Mouse (Mus musculus) right cerebral cortex, adult 2 months (tissue): ENCODE data around the gene Birc6.

Source experiments
- DNase-seq, 2 experiments: peaks; one replicate each; pipeline ENCODE4 v3.0.0; 2021 to 2022; ENCODE audit warnings: low spot score in 2 of 2

Gene Birc6

GRCm38 (mm10) chr17:74527729-74528607 lies at the start of gene Birc6:
Gene Birc6 (plus strand): TSS chr17:74528295.
- peak; percentile 99 to 100 for DNase-seq

- DNase-seq = no peak
Observed at GRCm38 (mm10) chr17:74480361-74481069, 47.6 kb upstream of the Birc6 start.

GRCm38 (mm10) chr17:74489024-74489900 lies 38.8 kb upstream of the Birc6 start, which contains the start of gene Yipf4:
Gene Yipf4 (plus strand): TSS chr17:74489493.
- DNase-seq = peak; percentile 99

- no peak for DNase-seq
Observed at GRCm38 (mm10) chr17:74489901-74490220, 38.2 kb upstream of the Birc6 start.

- DNase-seq = no peak
Observed at GRCm38 (mm10) chr17:74491565-74491964, 36.5 kb upstream of the Birc6 start.

DNA sequence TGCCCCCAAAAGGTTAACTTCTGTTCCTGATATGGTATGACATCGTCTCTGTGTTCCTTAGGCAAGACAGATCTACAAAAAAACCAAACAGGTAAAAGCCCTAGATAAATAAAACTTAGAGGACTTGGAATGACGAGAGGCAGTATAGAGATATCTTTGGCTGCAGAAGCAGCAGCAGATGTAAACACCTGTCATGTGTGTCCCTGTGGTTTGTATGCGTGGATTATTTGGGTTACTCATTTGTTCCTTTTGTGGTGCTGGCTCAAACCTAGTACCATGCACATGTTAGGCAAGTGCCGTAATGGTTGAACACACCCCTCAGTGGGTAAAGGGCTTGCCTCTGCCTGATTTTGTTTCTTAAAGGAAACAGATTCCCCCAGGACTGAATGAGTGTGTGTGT lies 27.9 kb upstream of the Birc6 start:
- no peak for DNase-seq

- no peak for DNase-seq
Observed at GRCm38 (mm10) chr17:74501085-74501484, 27.0 kb upstream of the Birc6 start.

DNA sequence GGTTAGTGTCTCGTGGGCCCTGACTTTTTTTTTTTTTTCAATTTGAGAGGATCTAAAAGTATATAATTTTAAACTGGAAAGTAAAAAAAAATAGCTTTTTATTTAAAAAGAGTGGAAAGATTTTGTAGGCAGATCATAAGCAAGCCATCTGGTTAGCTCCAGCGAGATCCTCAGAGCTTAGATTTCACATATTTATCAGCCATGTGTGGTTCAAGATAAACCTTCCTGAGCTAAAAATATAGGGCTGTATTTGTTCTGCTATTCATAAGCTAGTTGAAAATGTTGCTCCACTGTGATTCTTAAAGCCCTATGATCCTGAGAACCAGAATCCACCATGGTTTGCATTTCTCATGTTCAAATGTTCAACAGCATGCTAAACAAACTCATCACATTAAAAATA lies 20.2 kb upstream of the Birc6 start:
- DNase-seq = no peak

DNA sequence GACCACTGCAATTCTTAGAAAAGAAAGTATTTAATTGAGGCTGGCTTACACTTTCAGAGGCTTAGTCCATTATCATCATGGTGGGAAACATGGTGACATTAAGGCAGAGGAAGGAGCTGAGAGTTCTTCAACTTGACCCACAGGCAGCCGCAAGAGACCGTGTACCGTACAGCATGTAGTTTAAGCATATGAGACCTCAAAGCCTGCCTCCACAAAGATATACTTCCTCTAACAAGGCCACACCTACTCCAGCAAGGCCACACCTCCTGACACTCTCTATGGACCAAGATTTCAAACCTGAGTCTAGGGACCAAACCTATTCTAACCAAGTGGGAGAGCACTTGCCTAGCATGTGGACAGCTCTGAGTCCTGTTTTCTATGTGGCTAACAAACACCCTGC lies 19.5 kb upstream of the Birc6 start:
- DNase-seq = no peak

- no peak for DNase-seq
Observed at GRCm38 (mm10) chr17:74512308-74512707, 15.8 kb upstream of the Birc6 start.

DNA sequence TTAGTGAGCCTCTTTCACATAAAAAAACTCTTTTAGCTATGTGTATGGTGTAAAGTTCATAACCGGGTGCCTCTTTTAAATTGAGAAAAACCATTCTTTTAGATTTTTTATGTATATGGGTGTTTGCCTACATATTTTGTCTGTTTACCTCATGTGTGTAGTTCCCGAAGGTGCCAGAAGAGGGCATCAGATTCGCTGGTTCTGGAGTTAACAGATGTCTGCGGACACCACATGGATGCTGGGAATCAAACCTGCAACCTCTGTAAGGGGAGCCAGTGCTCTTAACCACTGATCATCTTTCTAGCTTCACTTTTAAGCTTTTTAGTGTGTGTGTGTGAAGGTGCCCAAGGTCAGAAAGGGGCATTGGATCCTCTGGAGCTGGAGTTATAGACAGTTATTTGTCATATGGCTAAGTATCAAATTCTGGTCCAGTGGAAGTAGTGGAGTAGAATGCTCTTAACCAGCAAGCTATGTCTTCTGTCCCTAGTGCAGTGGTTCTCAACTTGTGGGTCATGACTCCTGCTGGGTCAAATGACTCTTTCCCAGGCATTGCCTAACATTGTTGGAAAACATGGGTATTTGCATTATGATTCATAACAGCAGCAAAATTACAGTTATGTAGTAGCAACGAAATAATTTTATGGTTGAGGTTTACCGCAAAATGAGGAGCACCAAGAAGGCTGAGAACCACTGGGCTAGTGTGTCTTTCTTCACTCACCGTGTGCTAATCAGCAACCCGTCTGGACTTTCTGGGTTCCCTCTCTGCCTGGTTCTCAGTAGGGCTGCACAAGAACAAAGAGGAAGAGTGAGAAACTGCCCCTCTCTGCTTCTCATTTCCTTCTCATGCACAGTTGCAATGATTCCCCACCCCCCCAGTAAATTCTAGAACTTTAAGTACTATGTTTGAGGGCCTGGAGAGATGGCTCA lies 5.0 kb upstream of the Birc6 start:
- DNase-seq = no peak

GRCm38 (mm10) chr17:74526117-74526516 lies 2.0 kb upstream of the Birc6 start:
- no peak for DNase-seq

DNA sequence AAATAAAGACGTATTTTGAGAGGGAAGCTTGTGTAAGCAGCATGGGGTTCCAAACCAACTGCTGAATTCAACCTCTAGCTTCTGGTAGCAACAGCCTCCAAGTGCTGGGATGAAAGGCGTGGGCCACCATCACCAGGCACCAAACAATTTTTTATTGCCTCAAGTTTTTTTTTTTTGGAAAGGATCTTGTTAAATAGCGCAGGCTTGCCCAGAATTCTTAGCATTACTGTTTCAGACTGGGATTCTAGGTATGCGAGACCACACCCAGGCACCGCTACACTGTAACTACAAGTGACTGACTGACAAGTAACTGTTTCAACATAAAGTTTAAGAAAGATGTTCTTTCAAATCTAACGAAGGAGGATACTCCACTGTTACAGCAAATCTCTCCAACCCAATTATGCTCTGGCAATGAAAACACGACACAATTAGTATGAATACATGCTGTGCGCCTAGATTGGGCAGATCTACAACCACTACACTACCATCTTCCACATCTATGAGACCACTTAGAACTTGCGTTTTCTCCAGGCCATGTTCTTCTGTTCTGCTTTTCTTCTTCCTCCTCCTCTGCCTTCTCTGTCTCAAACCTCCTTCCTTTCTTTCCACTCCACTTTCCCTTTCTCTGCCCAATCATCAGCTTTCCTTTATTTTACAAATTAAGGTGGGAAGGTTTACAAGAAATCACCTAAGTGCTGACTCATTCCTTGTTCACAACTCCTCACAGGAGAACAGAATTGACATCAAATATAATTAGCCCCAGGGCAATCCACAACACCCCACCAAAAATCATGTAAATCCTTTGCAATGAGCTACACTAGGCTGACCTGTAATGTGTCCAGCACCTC lies 1.1 kb upstream of the Birc6 start:
- peak in 1 of 2 experiments; percentile 13 for DNase-seq

- DNase-seq = peak in 1 of 2 experiments; percentile 20
Observed at GRCm38 (mm10) chr17:74528648-74529532, 795 bp downstream of the Birc6 start.

- no peak for DNase-seq
Observed at GRCm38 (mm10) chr17:74529533-74529824, 1.4 kb downstream of the Birc6 start.

GRCm38 (mm10) chr17:74534971-74535370 lies 6.9 kb downstream of the Birc6 start:
- DNase-seq = no peak

- no peak for DNase-seq
Observed at GRCm38 (mm10) chr17:74537526-74537925, 9.4 kb downstream of the Birc6 start.

- no peak for DNase-seq
Observed at GRCm38 (mm10) chr17:74543615-74544014, 15.5 kb downstream of the Birc6 start.

DNA sequence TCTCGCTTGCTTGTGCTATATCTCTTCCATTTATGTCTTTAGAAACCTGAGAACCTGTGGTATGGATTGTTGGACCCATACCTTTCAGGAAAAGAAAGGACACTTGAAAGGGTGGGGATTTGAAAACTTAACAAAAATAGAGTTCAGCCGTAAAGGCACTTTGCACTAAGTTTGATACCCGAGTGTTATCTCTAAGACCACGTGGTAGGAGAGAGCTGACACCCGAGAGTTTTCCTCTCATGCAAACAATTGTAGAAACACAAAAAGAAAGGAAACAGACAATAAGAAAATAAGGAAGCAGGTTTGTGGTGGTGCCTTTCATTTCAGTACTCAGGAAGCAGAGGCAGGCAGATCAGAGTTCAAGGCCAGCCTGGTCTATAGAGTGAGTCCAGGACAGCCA lies 26.0 kb downstream of the Birc6 start:
- DNase-seq = no peak
